Mouse (Mus musculus) right cerebral cortex, postnatal 25 days (tissue): ENCODE results near the gene Edc4.
A peak's percentile ranks its signal among the peaks of the same experiment; 100 is the strongest.

Experiments
- DNase-seq: peaks from one replicate; pipeline ENCODE4 v3.0.0; 2022

Edc4 gene

DNA sequence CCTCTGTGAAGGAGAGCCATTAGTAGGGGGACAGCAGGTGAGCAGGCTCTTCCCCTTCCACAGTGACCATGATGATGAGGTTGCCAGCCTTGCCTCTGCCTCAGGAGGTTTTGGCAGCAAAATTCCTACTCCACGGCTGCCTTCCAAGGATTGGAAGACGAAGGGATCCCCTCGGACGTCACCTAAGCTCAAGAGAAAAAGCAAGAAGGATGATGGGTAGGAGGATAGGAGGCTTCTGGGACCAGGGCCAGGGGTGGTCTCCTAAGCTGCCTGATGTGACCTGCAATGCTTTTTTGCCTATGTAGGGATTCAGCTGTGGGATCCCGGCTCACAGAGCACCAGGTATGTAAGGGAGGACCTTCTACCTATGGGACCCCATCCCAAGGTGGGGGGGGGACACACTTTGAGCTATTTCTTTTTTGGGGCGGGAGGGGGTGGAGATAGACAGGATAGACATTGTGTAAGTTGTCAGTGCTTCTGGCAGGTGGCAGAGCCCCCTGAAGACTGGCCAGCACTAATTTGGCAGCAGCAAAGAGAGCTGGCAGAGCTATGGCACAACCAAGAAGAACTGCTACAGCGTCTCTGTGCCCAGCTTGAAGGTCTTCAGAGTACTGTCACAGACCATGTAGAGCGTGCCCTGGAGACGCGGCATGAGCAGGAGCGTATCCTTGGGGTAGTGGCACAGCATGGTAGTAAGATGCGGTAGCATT, 9.2 kb downstream of the Edc4 start:
- DNase-seq: no peak

DNA sequence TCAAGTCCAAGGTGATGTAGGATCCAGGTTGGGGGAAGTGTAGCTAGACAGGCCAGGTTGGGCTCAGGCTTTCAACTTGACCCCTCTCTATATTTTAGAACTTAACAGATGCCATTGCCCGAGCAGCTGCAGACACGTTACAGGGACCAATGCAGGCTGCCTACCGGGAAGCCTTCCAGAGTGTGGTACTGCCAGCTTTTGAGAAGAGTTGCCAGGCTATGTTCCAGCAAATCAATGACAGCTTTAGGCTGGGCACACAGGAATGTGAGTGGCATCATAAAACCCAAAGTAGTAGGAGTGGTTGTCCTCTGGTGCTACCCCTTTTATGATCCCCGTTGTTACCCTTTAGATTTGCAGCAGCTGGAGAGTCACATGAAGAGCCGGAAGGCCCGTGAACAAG, 10.2 kb downstream of the Edc4 start:
- DNase-seq: peak; percentile 51

DNA sequence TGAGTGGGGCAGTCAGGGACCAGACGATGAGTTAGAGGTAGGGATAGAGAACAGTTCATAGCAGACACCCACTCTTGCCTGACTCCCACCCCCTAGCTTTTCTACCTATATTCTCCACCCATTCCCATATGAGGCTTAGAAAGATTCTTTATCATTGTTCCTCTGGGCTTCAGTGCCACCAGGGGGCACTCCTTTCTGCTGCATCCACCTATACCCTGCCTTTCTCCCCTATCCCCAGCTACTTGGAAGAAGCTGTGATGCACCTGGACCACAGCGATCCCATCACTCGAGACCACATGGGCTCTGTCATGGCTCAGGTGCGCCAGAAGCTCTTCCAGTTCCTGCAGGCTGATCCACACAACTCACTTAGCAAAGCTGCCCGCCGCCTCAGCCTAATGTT, 11.8 kb downstream of the Edc4 start:
- DNase-seq: no peak

DNA sequence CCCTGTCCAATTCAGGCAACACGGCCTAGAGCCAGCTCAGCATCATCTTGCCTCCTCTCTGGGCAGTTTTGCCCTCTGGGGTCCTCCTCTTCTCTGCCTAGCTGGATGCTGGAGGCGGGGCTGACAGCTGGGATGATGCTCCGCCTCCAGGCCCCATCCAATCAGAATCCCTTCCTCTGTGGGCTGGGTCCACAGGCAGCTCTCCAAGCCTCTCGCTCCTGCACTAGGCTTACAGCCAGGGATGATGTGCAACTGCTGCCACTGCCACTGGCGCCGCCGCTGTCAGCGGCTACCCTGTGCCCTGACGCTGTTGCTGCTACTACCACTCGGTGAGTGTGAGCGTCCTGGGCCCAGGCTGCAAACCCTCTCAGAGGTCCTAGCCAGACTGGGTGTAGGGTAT, 12.7 kb downstream of the Edc4 start, which contains the start of gene Nrn1l:
Nrn1l (plus strand) TSS at position 229 of the 400 bp plus-strand sequence.
- DNase-seq: peak; percentile 74

DNA sequence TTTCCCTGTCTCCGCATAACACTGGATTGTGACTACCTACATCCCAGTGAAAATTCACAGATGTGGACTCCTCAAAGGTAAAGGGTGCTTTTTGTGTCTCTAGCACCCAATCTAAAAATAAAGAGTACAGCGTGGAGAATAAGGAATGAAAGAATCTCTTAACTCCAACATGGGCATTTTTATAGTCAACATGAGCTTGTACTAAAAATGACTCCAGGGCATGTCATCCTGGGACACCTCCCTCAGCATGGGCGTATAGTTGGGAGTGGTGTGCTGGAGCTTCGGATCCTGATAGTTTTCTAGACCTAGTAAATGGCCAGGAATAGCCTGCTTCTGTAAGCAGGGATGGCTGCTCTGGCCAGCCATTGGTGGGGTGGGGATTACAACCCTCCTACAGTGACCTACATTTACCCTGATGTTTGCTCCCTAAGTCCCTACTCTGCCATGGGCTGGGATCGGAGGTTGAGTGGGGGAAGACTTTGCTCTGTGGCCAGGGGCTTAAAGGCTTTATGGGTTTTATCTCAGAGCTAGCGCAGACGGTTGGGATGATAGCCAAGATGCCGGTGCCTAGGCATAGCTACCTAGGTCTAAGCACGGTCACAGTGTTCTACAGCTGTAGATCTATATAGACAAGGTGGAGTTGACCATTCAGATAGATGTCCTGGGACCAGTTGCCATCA, 17.3 kb downstream of the Edc4 start:
- no peak for DNase-seq

DNA sequence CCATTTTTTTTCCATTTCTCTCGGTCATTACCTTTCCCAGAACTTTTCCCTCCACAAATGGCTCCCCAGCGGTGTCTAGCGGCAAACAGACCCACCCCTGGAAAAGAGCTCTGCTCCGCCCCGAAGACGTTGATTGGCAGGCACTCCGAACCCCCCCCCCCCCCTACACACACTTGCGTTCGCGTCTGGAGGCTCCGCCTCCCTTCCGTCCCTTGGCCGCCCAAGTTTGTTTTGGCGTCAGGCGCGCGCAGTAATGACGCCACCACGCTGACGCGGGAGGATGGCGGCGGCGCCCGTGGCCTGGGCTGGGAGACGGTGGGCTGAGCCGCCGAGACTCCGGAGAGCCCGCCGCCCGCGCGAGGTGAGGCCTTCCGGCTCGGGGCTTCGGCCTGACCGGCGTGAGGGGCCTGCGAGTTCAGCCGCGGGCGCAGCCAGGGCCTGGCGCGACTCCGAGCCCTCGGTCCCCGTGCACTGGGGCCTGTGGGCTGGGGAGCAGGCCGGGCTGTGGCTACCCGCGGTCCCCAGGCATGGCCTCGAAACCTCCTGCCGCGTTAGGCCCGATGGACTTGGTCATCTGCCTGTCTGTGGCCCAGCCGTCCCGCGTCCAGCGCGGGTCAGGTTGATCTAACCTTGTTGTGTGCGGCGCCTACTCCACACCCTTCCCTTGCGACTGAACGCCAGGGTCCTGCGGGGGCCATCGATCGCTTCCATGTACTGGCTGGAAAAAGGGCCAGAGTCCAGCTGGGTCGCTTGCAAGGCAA, 19.7 kb downstream of the Edc4 start, which contains the start of gene Pskh1:
Pskh1 (plus strand) TSS at position 262 of the 761 bp plus-strand sequence.
- DNase-seq: peak; percentile 94

DNA sequence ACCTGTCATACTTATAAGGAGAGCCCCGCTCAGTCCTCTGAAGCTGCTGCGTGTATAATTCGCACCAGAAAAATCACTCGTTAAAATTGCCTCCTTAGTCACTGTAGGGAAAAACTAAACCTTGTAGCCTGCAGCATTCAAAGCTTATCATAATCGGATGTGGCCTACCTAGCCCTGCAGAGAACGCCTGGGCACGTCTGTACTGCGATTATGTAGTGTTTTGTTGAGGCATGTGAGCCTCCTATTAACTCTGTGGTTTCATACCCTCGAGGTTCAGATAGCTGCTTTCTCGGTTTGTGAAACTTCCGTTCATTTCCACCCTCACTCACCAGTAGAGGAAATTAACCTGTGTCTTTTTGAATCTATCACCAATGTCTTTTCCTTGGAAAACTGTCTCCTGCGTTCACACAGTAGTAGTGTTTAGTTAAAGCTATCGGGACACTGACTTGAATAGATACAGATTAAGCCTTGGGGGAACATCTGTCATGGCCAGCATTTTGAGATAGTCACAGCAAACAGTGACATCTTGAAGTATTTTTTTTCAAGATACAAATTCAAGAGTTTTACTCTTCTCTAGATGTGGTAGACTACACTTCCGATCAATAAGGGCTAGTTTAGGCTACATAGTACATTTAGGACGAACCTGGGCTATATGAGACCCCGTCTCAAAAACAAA, 20.4 kb downstream of the Edc4 start:
- no peak for DNase-seq

DNA sequence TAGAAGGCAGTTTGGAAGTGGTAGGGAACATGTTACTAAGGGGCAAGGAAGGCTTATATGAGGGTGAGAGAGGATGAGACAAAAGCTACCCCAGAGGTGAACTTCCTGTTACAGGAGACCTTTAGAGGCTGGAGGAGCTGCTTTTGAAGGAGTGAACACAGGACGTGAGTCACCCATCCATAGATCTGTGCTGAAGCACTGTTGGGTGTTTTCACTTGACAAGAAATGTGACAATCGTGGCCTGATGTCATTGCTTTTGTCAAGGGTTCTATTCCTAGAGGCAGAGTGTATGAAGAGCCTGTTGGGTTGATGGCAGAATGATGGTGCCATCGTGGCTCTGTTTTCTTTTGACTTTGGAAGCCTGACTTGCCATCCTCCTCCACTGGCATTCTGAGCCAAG, 38.7 kb downstream of the Edc4 start:
- DNase-seq: no peak

DNA sequence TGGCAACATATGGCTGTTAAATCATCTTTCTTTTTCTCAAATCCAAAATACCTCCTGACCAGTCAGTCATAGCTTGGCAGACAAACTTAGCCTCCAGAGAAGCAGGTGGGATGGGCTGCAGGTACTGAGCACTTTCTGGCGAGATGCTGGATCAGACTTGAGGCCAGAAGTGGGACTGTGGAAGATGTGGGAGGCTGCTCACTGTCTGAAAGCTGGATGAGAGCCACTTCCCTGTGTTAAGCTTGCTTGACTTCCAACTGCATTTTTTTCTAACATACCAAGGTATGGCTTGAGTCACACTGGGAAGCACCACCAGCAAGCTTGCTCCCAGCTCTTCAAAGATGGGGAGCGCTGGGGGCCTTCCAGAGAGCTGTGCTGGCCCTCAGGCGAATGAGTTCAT, 44.4 kb downstream of the Edc4 start:
- DNase-seq: no peak

DNA sequence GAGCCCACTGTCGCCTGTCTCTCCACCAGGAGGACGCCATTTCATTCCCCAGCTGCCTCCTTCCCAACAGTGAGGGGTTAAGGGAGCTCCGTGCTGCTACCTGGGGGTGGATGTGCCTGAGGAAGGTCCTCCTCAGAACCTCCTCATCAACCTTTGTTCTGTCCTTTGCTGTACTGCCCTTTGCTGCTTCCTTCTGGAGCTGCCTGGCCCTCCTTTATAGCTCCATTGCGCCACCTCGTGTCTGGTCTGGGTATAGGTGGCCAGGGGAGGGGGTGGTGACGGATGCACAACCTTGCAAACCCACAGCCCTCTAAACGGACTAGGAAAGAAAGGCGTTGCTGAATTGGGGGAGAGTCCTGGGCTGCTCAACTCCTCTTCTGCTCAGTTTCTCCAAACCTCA, 49.9 kb downstream of the Edc4 start:
- DNase-seq: peak; percentile 77

DNA sequence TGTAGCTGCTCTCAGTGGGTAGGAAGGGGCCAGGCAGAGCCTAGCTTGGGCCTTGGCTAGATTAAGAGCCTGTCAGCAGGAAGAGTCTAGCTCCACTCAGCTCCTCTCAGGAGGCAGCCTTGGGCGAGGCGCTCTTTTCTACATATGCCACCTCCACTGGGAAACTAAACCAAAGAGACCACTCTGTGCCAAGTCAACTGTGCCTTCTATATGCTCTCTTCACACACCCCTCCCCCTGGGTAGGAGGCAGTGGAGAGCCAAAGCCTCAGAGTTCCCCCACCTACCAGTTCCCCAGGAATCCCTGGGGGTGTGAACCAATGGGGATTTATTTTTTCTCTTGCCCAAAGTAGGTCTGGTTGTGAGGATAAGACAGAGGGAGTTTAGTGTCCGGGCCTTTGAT, 50.6 kb downstream of the Edc4 start:
- DNase-seq: no peak

DNA sequence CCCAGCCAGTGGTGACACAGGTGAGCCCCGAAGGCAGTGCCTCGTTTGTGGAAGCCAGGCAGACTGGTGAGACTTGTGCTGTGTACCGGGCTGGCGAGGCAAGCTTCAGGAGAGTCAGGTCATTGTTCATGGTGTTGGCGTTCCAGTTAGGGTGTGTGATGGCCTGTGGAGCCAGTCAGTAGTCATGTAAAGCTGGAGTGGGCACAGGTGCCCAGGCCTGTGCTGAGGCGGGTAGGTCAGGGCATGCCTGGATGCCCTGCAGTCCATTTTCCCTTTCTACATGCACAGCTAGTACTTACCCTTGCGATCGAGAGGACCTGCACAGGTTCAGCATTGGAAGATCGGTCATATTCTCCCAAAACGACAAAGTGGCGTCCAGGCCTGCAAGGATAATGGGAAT, 51.8 kb downstream of the Edc4 start:
- no peak for DNase-seq

DNA sequence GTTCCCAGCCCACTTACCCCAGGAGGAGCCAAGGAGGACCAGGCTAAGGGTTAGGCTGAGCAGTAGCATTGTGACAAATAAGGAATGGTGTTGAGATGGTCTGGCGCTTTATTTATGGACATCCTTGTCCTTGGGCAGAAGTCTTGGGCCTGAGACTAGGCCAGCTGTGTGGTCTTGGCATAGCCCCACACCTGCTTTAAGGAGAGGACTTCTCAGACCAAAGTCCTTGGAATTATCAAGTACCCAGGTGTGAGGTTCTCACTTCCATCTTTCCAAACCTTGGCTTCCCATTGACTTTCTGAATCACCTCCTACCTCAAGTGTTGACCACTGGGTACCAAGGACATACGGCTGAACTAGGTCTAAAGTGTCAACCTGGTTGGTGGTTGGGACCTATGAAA, 53.1 kb downstream of the Edc4 start, which contains the start of gene Ctrl:
Ctrl (minus strand) TSS at position 101 of the 400 bp plus-strand sequence.
- no peak for DNase-seq

DNA sequence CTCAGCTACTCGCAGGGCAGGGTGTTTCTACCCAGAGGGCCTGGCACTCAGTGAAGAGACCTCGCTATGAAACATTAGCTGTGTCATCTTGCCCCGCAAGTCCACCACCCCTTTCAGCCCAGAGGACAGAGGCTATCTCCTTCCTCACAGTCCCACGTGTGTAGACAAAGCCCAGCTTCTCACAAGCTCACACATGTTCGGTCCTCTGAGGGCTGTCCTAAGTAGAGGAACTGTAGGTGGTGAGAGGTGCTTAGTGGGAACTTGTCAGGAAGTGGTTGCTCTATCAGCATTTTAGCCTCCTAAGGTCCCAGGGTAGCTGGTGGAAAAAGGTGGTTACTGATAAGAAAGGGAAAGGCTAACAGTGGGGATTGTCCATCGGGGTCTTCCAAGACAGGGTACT, 54.4 kb downstream of the Edc4 start:
- DNase-seq: no peak

DNA sequence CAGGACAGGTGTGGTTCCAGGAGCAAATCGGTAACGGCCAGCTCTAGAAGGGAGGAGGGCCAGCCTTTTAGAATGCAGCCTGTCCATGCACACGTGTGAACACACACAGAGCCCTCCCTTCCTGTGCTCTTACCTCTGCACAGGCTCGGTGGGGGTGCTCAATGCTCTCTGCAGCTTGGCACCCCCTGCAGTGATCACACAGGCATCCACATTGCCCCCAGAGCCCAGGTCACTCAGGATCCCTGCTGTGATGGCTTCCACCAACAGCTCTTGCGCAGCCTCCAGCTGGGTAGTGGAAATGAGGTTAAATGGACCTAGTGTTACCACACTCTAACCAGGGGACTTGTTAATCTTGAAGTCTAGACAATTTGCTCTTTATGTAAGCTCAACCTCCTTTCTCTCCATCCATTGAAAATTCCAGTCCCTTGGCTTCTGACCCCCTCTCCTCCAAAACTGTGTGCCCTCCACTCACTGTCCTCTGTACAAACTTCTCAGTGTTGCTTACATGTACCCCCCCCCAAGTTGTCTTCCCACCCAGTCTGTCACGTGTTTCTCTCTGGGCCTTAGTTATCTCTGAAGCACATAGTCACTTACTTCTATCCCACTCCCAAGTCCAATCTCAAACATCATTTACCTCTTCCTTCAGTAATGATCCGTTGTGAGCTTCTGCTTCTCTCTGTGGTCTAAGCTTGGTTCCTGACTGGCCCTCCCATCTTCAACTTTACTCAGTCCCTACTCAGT, 55.4 kb downstream of the Edc4 start:
- no peak for DNase-seq

DNA sequence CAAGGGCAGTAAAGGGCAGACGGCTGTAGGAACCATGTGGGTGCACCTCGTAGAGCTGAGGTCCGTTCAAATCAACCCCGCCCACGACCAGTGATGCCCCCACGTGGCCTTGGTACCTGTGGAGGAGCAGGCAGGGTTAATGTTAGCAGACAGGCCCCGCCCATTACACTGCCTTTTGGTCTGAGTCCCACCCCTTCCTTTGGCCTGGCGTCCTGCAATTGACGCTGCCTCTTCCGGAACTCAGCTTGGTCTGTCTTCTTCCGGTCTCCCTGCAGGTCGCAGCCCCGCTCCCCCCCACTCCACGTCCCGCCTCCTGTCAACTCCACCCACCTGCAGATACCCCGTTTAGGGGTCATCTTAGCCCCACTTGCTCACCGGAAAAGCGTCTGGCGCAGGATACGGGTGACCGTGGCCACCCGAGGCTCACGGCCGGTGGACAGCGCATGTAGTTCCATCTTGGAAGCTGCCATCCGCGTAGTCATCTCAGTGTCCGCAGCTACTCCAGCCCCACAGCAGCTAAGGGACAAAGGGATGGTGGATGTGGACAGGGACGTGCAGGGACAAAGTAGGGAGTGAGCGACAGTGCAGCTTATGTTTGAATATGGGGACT, 56.3 kb downstream of the Edc4 start:
- DNase-seq: peak; percentile 88

DNA sequence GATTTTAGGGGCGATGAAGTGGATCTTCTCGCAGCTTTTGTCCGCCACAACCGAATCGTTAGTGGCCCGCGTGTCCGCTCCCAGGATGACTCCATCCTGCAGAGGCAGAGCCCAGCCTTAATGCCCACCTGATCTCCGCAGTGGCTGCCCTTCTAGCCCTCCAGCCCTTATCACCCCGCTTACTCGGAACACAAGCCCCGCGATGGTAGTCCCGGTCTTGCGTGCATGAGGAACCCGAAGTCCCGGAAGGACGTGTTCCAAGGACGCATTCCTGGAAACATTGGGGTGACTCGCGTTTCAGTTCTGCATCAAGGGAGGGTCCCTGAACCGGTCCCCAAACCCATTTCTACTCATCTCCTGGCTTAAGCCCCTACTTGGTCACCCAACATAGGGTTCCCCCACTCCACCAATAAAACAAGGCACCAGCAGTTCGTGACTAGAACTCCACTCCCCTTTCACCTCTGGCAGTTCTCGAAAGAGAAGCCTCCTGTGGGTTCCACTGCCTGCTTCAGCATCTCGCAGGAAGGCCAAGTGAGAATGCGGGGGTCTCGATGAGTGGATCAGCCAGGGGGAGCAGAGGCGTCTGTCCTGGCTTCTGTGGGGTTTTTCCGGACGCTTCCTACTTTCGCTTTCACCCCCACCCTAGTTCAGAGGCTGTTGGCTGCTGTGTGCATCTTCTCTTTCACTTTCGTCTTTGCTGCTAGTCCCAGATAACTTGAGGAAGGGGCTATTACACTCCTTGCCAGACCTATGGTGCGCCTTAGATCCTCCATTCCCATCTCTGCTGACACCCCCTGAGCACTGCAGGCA, 57.0 kb downstream of the Edc4 start:
- peak; percentile 66 for DNase-seq

DNA sequence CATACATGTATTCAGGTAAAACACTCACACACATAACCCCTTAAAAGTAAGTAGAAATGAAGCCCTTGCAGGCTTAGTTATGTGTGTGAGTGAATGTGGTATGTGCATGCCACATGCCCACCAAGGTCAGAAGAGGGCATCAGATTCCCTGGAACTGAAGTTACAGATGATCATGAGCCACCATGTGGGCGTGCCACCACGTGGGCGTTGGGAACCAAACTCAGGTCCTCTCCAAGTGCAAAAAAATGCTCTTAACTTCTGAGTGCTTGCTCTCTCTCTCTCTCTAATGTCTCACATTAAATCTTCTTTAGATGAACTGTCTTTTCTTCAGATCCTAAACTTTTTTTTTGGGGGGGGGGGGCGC, 57.6 kb downstream of the Edc4 start, which contains the start of gene Psmb10:
Psmb10 (minus strand) TSS at position 139 of the 364 bp plus-strand sequence.
- DNase-seq: no peak

DNA sequence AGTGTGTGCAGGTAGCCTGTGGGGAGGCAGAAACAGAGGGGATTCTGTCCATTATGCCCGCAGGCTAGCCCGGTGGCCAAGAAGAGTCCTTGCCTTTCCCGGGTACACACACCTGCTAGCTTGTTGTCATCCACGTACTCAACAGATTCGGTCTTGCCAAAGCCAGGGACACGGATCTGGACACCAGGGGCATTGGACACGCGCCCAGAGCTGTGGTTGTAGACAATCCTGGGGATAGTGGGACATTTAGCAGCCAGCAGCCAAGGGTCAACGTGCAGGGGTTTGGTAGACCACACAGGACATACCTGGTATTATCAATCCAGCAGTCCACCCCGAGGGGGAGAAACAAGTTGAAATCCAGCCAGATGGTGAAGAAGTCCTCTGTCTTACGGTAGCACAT, 61.3 kb downstream of the Edc4 start:
- no peak for DNase-seq

DNA sequence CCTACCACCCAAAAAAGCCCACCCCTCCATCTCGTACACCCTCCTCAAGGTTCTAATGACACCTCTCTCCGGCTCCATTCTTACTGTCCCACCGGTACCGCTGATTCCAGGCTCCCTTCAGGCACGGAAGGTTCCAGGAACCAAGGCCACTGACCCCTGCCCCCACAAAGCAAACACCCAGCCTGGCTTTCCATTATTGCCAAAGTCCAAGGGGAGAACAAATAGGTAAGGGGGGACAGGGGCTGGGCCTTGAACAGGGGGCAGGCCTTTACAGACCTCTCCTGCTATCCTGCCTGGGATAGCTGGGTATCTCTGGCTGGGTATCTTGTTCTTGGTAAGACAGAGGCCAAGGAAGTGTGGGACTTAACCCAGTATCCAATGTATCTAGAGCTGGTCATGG, 61.9 kb downstream of the Edc4 start:
- no peak for DNase-seq

DNA sequence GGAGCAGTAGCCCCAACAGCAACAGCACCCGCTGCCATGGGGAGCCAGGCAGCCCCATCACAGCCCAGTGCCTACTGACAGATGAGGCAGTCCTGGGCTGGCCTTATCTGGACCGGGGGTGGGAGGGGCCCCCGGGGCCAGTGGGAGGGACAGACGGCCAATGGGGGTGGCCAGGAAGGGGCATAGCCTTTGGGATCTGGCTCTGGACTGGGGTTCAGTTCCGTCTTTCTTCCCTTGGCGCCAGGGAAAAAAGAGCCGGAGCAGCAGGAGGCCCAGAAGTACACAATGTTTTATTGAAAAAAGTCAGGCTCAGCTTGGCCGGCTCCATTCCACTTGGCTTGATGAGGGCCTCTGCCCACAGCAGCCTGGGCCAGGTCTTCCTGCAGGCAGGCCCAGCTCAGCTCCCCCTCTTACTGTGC, 62.6 kb downstream of the Edc4 start, which contains the start of gene Lcat:
Lcat (minus strand) TSS at position 62 of the 419 bp plus-strand sequence.
- no peak for DNase-seq
